Mouse (Mus musculus): Measurements from ENCODE around the gene Enoph1. TPM values are rescaled to one million over a fixed set of nuclear protein-coding genes. Genes with fewer than 3 reads are reported as not detected.

Enoph1 gene
- 46.9 and 52.1 TPM in 2 replicates for polyA plus RNA-seq (2016; fragmentation: Nextera tagmentation; extraction: Ambion mirVana)

DNA sequence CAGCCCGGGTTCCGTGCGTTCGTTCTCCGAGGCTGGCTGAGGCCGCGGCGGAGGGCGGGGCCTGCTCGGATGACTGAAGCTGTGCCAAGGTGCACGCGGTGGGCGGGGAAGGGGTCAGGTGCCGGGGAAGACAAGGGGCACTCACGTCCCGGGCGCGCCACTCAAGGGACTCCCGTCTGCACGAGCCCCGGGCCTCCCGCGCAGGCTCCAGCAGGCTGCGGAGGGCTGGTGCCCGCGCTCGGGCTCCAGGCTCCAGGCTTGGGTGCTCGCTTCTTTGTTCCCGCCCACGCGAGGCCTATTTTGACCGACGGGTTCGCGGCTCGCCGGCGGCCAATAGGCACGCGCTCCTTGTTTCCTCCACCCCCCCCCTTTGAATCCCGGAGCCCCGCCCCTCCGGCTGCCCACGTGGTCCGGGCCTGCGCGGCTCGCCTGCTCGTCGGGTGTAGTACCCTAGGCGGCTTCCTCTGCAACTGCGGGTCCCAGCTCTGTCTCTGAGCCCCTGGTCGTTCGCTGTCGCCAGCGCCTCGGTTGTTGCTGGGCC, at the start of gene Enoph1, which contains the start of gene Hnrnpdl:
Gene Enoph1 (plus strand): TSS at position 384 of the 541 bp plus-strand sequence.
Gene Hnrnpdl (minus strand): TSS at position 63 of the 541 bp plus-strand sequence.
- under 1% methylated on average over 57 of the region's 57 CpGs for WGBS
- H3K36me3 ChIP-seq = peaks cover 50% of the 10 kb centered on the region

DNA sequence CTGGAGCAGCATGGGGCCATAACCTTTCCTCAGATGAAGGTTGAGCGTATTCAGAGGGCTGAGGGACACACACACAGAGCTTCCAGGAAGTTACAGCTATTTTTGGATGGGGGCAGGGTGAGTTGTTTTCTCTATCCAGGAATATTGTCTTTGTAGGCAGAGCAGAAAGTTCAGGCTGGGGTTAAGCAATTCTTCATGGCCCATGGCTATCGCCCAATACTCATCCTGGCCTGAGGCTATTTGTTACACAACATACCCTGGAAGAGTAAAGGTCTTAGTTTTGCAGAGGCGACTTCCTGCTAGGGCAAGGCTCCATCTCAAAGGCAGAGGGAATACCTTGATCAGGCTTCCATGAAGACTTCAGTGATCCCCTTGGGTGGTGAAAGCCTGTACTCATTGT, 45.6 kb upstream of the Enoph1 start:
- Histone ChIP-seq H3K36me3 (no peaks in the 10 kb centered on the region), H3K27ac (no peak overlapping the region), H3K27me3 (ENCODE audit: insufficient read depth, poor library complexity, severe bottlenecking) (no peaks in the 10 kb centered on the region), H3K4me3 (no peak overlapping the region), H3K9me3 (peaks cover 3% of the 10 kb centered on the region; the same call in 1 of the 2 replicates), H3K4me1 (replicated peaks) (no peaks in the 10 kb centered on the region)
- no peak for DNase-seq (ENCODE audit: low spot score)
- 71% methylated on average over 3 of the region's 3 CpGs for WGBS

More for the DNA sequence above, at the start of gene Enoph1, which contains the start of gene Hnrnpdl:
- DNase-seq (ENCODE audit: low spot score) = peak; percentile 98
- Histone ChIP-seq H3K9me3 (no peaks in the 10 kb centered on the region), H3K27ac (peak within 1 kb of the TSS; percentile 99), H3K4me1 (replicated peaks) (peaks cover 37% of the 10 kb centered on the region), H3K27me3 (ENCODE audit: insufficient read depth, poor library complexity, severe bottlenecking) (no peaks in the 10 kb centered on the region), H3K4me3 (peak within 1 kb of the TSS; percentile 95)

- no peak for DNase-seq (ENCODE audit: low spot score)
- no peaks in the 10 kb centered on the region for H3K27me3 ChIP-seq (ENCODE audit: insufficient read depth, poor library complexity, severe bottlenecking)
- H3K27ac ChIP-seq = no peak overlapping the region
- H3K36me3 ChIP-seq = no peaks in the 10 kb centered on the region
- no peak overlapping the region for H3K4me3 ChIP-seq
- H3K9me3 ChIP-seq = peaks cover 3% of the 10 kb centered on the region; the same call in 1 of the 2 replicates
- WGBS = 97% methylated on average over 3 of the region's 3 CpGs
- H3K4me1 ChIP-seq (replicated peaks) = no peaks in the 10 kb centered on the region
These were observed 45.1 kb upstream of the Enoph1 start for GRCm38 (mm10) chr5:99994680-99995079.

DNA sequence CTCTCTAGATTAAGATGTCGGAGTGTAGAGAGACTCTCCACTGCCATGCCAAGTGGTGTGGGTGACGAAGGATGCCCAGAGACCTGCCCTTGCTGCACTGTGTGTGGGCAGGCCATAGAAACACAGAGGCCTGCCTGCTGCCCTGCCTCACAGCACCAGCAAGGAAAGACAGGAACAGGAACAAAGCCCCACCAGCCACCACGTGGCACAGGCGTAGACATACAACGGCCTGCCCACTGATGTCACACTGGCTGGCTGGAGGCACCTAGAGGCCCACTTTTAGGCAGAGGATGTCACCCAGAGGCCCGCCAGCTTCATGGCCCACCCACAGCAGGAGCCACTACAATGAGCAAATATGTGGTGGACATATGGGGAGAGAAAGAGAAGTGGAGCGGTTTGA, 39.7 kb upstream of the Enoph1 start:
- H3K4me1 ChIP-seq (replicated peaks) = peaks cover 8% of the 10 kb centered on the region
- H3K4me3 ChIP-seq = no peak overlapping the region
- DNase-seq (ENCODE audit: low spot score) = no peak
- H3K27ac ChIP-seq = no peak overlapping the region
- no peaks in the 10 kb centered on the region for H3K36me3 ChIP-seq
- 81% methylated on average over 7 of the region's 7 CpGs for WGBS
- H3K9me3 ChIP-seq = peaks cover 3% of the 10 kb centered on the region; the same call in 1 of the 2 replicates
- H3K27me3 ChIP-seq (ENCODE audit: insufficient read depth, poor library complexity, severe bottlenecking) = no peaks in the 10 kb centered on the region

GRCm38 (mm10) chr5:100000500-100000899, 39.3 kb upstream of the Enoph1 start:
- Histone ChIP-seq H3K9me3 (peaks cover 3% of the 10 kb centered on the region; the same call in 1 of the 2 replicates), H3K36me3 (no peaks in the 10 kb centered on the region), H3K4me3 (no peak overlapping the region), H3K27ac (no peak overlapping the region), H3K27me3 (ENCODE audit: insufficient read depth, poor library complexity, severe bottlenecking) (no peaks in the 10 kb centered on the region), H3K4me1 (replicated peaks) (peaks cover 8% of the 10 kb centered on the region)
- 48% methylated on average over 8 of the region's 8 CpGs for WGBS
- DNase-seq (ENCODE audit: low spot score) = no peak

DNA sequence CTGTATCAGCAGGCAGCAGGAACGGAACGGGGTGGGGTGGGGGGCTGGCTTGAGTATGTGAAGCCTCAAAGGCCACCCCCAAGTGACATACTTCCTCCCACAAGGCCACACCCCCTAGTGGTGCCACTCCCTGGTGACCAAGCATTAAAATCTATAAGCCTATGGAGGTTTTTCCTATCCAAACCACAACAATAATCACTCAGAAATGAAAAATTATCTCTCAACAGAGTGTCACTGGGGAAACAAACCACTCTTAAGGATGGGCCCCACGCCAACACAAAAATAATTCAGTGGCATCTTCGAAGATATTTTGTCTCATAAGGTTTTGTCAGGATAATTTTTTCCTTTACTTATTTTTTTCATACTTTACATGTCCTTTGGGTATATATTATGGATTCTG, 35.9 kb upstream of the Enoph1 start:
- Histone ChIP-seq H3K9me3 (no peaks in the 10 kb centered on the region), H3K27ac (no peak overlapping the region), H3K27me3 (ENCODE audit: insufficient read depth, poor library complexity, severe bottlenecking) (no peaks in the 10 kb centered on the region), H3K4me3 (no peak overlapping the region), H3K4me1 (replicated peaks) (peaks cover 8% of the 10 kb centered on the region), H3K36me3 (no peaks in the 10 kb centered on the region)
- 83% methylated on average over 4 of the region's 4 CpGs for WGBS
- DNase-seq (ENCODE audit: low spot score) = no peak

GRCm38 (mm10) chr5:100005431-100005830, 34.4 kb upstream of the Enoph1 start:
- 71% methylated on average over 3 of the region's 3 CpGs for WGBS

DNA sequence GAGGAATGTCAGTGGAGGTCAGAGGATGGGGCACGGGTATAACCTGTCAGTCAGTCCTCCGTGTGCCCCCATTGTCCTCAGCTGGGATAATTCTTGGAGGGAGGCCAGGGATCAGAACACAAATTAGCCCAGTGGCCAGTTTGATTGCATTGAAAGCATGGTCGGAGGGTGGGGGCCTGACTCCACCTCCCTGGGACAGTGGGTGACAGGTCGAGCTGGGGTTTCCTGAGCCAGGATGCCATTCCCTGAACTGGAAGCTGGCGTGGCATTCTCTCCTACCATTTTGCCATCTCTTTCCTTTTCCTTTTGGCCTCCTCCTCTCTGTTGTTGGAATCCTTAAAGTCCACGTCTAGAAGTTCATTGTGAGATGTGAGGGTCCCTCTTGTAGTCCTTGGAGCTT, 33.9 kb upstream of the Enoph1 start:
- Histone ChIP-seq H3K9me3 (no peaks in the 10 kb centered on the region), H3K4me3 (no peak overlapping the region), H3K27me3 (ENCODE audit: insufficient read depth, poor library complexity, severe bottlenecking) (no peaks in the 10 kb centered on the region), H3K4me1 (replicated peaks) (peaks cover 3% of the 10 kb centered on the region), H3K27ac (no peak overlapping the region), H3K36me3 (no peaks in the 10 kb centered on the region)
- DNase-seq (ENCODE audit: low spot score) = no peak
- 82% methylated on average over 6 of the region's 6 CpGs for WGBS

More at GRCm38 (mm10) chr5:100005431-100005830, 34.4 kb upstream of the Enoph1 start:
- H3K9me3 ChIP-seq = no peaks in the 10 kb centered on the region
- no peak overlapping the region for H3K4me3 ChIP-seq
- peaks cover 8% of the 10 kb centered on the region for H3K4me1 ChIP-seq (replicated peaks)
- DNase-seq (ENCODE audit: low spot score) = no peak
- no peaks in the 10 kb centered on the region for H3K27me3 ChIP-seq (ENCODE audit: insufficient read depth, poor library complexity, severe bottlenecking)
- no peak overlapping the region for H3K27ac ChIP-seq
- H3K36me3 ChIP-seq = no peaks in the 10 kb centered on the region

GRCm38 (mm10) chr5:100006324-100007039, 33.3 kb upstream of the Enoph1 start:
- no peaks in the 10 kb centered on the region for H3K4me1 ChIP-seq (replicated peaks)
- no peak overlapping the region for H3K27ac ChIP-seq
- 84% methylated on average over 4 of the region's 4 CpGs for WGBS
- no peaks in the 10 kb centered on the region for H3K36me3 ChIP-seq
- H3K27me3 ChIP-seq (ENCODE audit: insufficient read depth, poor library complexity, severe bottlenecking) = no peaks in the 10 kb centered on the region
- H3K4me3 ChIP-seq = no peak overlapping the region
- no peak for DNase-seq (ENCODE audit: low spot score)
- no peaks in the 10 kb centered on the region for H3K9me3 ChIP-seq

GRCm38 (mm10) chr5:100007040-100007375, 32.8 kb upstream of the Enoph1 start:
- no peak for DNase-seq (ENCODE audit: low spot score)
- no peaks in the 10 kb centered on the region for H3K4me1 ChIP-seq (replicated peaks)
- no peak overlapping the region for H3K4me3 ChIP-seq
- H3K36me3 ChIP-seq = no peaks in the 10 kb centered on the region
- 79% methylated on average over 4 of the region's 4 CpGs for WGBS
- no peaks in the 10 kb centered on the region for H3K9me3 ChIP-seq
- H3K27me3 ChIP-seq (ENCODE audit: insufficient read depth, poor library complexity, severe bottlenecking) = no peaks in the 10 kb centered on the region
- H3K27ac ChIP-seq = no peak overlapping the region

DNA sequence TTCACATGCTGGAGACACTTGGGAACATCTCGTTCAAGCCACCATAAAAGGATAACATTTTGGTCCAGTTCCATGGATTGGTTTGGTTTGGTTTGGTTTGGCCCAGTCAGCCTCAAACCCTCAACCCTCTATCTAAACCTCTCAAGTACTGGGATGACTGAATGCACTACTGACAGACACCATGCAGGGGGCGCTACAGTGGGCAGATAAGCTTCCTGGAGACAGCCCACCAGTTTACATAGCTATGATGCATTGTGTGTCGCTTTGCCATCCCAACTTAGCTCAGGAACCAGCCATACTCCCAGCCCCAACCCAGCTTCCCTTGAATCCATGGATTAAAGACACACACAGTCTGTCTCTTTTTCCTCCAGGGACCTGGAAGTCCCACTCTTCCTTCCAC, 31.3 kb upstream of the Enoph1 start:
- no peaks in the 10 kb centered on the region for H3K36me3 ChIP-seq
- no peaks in the 10 kb centered on the region for H3K4me1 ChIP-seq (replicated peaks)
- H3K9me3 ChIP-seq = no peaks in the 10 kb centered on the region
- H3K27me3 ChIP-seq (ENCODE audit: insufficient read depth, poor library complexity, severe bottlenecking) = no peaks in the 10 kb centered on the region
- DNase-seq (ENCODE audit: low spot score) = no peak
- 57% methylated on average over 3 of the region's 3 CpGs for WGBS
- no peak overlapping the region for H3K4me3 ChIP-seq
- no peak overlapping the region for H3K27ac ChIP-seq

- no peaks in the 10 kb centered on the region for H3K27me3 ChIP-seq (ENCODE audit: insufficient read depth, poor library complexity, severe bottlenecking)
- no peak overlapping the region for H3K27ac ChIP-seq
- H3K4me1 ChIP-seq (replicated peaks) = no peaks in the 10 kb centered on the region
- H3K9me3 ChIP-seq = 0 out of 2 replicates have a peak, but pooled peaks cover 3% of the 10 kb centered on the region
- DNase-seq (ENCODE audit: low spot score) = no peak
- WGBS = 83% methylated on average over 9 of the region's 9 CpGs
- H3K4me3 ChIP-seq = no peak overlapping the region
- H3K36me3 ChIP-seq = no peaks in the 10 kb centered on the region
These were observed 27.2 kb upstream of the Enoph1 start for GRCm38 (mm10) chr5:100012599-100012998.

GRCm38 (mm10) chr5:100020089-100020488, 19.7 kb upstream of the Enoph1 start:
- DNase-seq (ENCODE audit: low spot score) = no peak
- no peaks in the 10 kb centered on the region for H3K36me3 ChIP-seq
- H3K9me3 ChIP-seq = no peaks in the 10 kb centered on the region
- H3K27me3 ChIP-seq (ENCODE audit: insufficient read depth, poor library complexity, severe bottlenecking) = no peaks in the 10 kb centered on the region
- no peak overlapping the region for H3K4me3 ChIP-seq
- no peak overlapping the region for H3K27ac ChIP-seq
- H3K4me1 ChIP-seq (replicated peaks) = no peaks in the 10 kb centered on the region

Measured in hindbrain, embryonic 10.5 days (tissue).